Mouse (Mus musculus) mammary gland, adult 2 months (tissue): ENCODE data around the gene March2. TPM values are rescaled to one million over a fixed set of nuclear protein-coding genes. Genes with fewer than 3 reads are reported as not detected.

Experiments
- polyA plus RNA-seq: library from polyadenylated mRNA; depleted of rRNA; stranded (reverse); fragments of >200 nt; gene quantifications from 2 replicates; pipeline ENCODE4 v1.2.3, GENCODE M21; 2012; ENCODE audit warnings: low replicate concordance; rRNA removed

March2 gene
- polyA plus RNA-seq = 123 and 128 TPM in 2 replicates

DNA sequence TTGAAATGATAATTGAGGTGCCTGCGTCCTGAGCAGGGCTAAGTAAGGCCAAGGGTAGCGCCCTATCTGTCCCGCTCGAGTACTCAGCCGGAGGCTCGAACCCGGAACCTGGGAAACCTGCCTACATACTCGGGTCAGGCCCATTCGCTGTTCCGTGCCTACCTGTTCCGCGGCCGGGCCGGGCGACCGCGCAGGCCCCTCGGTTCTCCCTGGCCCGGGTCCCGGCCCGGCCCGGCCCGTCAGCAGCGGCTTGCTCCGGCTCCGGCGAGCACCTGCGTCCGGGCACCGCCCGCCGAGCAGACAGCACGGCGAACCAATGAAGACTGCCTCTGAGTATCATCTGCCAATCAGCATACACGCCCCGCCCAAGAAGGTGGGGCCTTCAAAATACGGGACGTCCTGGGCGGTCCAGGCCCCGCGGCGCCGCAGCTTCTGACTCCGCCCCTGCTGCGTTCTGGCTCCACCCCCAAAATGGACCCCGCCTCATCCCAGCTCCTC lies at the start of gene March2:
TSS of gene March2 (minus strand) at position 287 of the 498 bp plus-strand sequence.

GRCm38 (mm10) chr17:33760255-33761165 lies 42.0 kb upstream of the March2 start, which contains the start of gene Rab11b:
Gene Rab11b (minus strand): TSS chr17:33760530.

DNA sequence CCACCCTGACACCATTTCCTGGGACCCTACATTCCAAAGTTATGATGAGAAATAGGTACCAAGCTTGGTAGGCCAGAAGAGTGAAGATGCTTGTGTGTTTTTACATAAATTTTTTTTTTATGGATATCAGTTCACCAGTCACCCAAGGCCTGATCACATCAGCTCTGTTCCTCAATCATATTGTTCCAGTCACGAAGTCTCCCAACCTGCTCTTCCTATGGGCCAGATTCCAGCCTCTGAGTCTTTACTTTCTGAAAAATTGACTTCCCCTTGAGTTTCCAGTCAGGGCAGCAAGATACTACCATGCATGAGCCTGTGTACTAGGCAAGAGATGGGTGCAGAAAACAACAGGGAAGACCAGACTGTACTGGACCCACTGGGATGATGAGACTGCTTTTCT lies 31.7 kb downstream of the March2 start, which contains the start of gene Hnrnpm:
TSS of gene Hnrnpm (minus strand) at position 101 of the 400 bp plus-strand sequence.

GRCm38 (mm10) chr17:33637516-33638276 lies 80.8 kb downstream of the March2 start, which contains the start of gene Pram1:
Gene Pram1 (plus strand): TSS chr17:33638056.

Other genes starting within 250 kb of the March2 start
- 73.6 and 110 TPM in 2 replicates for gene Adamts10, start 194.5 kb downstream of the March2 start, polyA plus RNA-seq
- 11.6 and 13.3 TPM in 2 replicates for gene Myo1f, start 163.0 kb downstream of the March2 start, polyA plus RNA-seq
- 77.8 and 95.4 TPM in 2 replicates for gene Zfp414, start 89.6 kb downstream of the March2 start, polyA plus RNA-seq
- gene Pram1, start 80.6 kb downstream of the March2 start, polyA plus RNA-seq = 1.2 and 1.9 TPM in 2 replicates
- gene Hnrnpm, start 31.8 kb downstream of the March2 start, polyA plus RNA-seq = 66.1 and 93.3 TPM in 2 replicates
- gene Rab11b, start 41.9 kb upstream of the March2 start, polyA plus RNA-seq = 393 and 399 TPM in 2 replicates
- gene Angptl4, start 63.2 kb upstream of the March2 start, polyA plus RNA-seq = 140 and 183 TPM in 2 replicates
- gene Kank3, start 91.8 kb upstream of the March2 start, polyA plus RNA-seq = 123 and 162 TPM in 2 replicates
- gene Rps28, start 105.9 kb upstream of the March2 start, polyA plus RNA-seq = 609 and 610 TPM in 2 replicates
- gene Ndufa7, start 105.9 kb upstream of the March2 start, polyA plus RNA-seq = 532 and 579 TPM in 2 replicates
- gene Cd320, start 124.4 kb upstream of the March2 start, polyA plus RNA-seq = 97.5 and 125 TPM in 2 replicates
- not detected in 2 replicates for gene Gm7029, start 155.2 kb upstream of the March2 start, polyA plus RNA-seq
- 2.1 and 4.2 TPM in 2 replicates for gene Kifc1, start 172.0 kb upstream of the March2 start, polyA plus RNA-seq
- gene Platr17, start 186.5 kb upstream of the March2 start, polyA plus RNA-seq = 0.93 and 1.6 TPM in 2 replicates
- gene Daxx, start 190.7 kb upstream of the March2 start, polyA plus RNA-seq = 64.8 and 67.0 TPM in 2 replicates
- gene Tapbp, start 197.2 kb upstream of the March2 start, polyA plus RNA-seq = 238 and 378 TPM in 2 replicates
- 72.4 and 116 TPM in 2 replicates for gene Zbtb22, start 197.2 kb upstream of the March2 start, polyA plus RNA-seq
- 255 and 438 TPM in 2 replicates for gene Rgl2, start 210.9 kb upstream of the March2 start, polyA plus RNA-seq
- 12.4 and 16.1 TPM in 2 replicates for gene Pfdn6, start 221.7 kb upstream of the March2 start, polyA plus RNA-seq
- gene Wdr46, start 222.0 kb upstream of the March2 start, polyA plus RNA-seq = 18.2 and 23.7 TPM in 2 replicates
- gene B3galt4, start 232.8 kb upstream of the March2 start, polyA plus RNA-seq = 9.8 and 25.7 TPM in 2 replicates
- 68.7 and 74.9 TPM in 2 replicates for gene Vps52, start 237.1 kb upstream of the March2 start, polyA plus RNA-seq
- gene Rps18, start 237.3 kb upstream of the March2 start, polyA plus RNA-seq = 283 and 376 TPM in 2 replicates